ENCODE assay signal across 37 mouse cellular contexts in genomic region chr16:30275558-30276340, GRCm38 (mm10). TPM values are rescaled to one million over a fixed set of nuclear protein-coding genes. Genes with fewer than 3 reads are reported as not detected.
A peak's percentile ranks its signal among the peaks of the same experiment; 100 is the strongest.
DNase-seq lines count a peak whose midpoint lies in the region; ATAC-seq and TF ChIP-seq lines count a peak whose summit lies in the region.
"Had no signal": no experiment of that assay in that cellular context is flagged by ENCODE, and none has a peak within 500 bp of the region (broad histone marks: within the 10 kb centered on the region; RNA-seq: fewer than 3 reads in every experiment).

No protein-coding gene starts in this region.

- WGBS in lung, postnatal 0 days: 53% methylated on average over 15 of the region's 15 CpGs

- no peaks in the 10 kb centered on the region for H3K4me1 ChIP-seq in lung, postnatal 0 days (ENCODE audit: insufficient read depth, low read depth, low read length)

- ATAC-seq in lung, postnatal 0 days: peak; percentile 53
- no peak for ATAC-seq in granulocyte monocyte progenitor cell, adult 5-6 weeks (replicated peaks; ENCODE audit: poor library complexity, severe bottlenecking)
- ATAC-seq: intestine, postnatal 0 days; liver, embryonic 12.5 days; liver, postnatal 0 days; Patski had no signal

- no peaks in the 10 kb centered on the region for H3K27me3 ChIP-seq in lung, postnatal 0 days (replicated peaks; ENCODE audit: insufficient read depth, low read length)
- H3K27me3 ChIP-seq: forebrain, embryonic 15.5 days; Patski had no signal

- DNase-seq in cerebellum, postnatal 10 days: peak; percentile 27 to 52
- DNase-seq in cerebellum, postnatal 25 days: no peak
- peak; percentile 13 for DNase-seq in layer of hippocampus, adult 9-11 months
- no peak for DNase-seq in layer of hippocampus, postnatal 25 days (ENCODE audit: extremely low spot score in 1 of 2, low spot score in 1 of 2)
- DNase-seq in lung, postnatal 0 days (ENCODE audit: low spot score): no peak
- no peak for DNase-seq in lung, postnatal 36 days
- no peak for DNase-seq in spleen, adult 12 weeks (ENCODE audit: low spot score)
- DNase-seq: adrenal gland, postnatal 10 days; cerebellum, adult 11 months; cerebellum, adult 9-10 months; gastrocnemius, adult 2 months; gastrocnemius, postnatal 36 days; heart, adult 2 months; heart, postnatal 14 days; kidney, adult 9 months; kidney, postnatal 10 days; liver, postnatal 0 days; right cerebral cortex, postnatal 4 days; thymus, adult 2 months; thymus, postnatal 36 days had no signal

- no peak for TF ChIP-seq CTCF in lung, postnatal 0 days (IDR thresholded peaks at IDR 0.05)

- no peak overlapping the region for H3K4me2 ChIP-seq in lung, postnatal 0 days (replicated peaks; ENCODE audit: low read depth, low read length)
- H3K4me2 ChIP-seq: forebrain, embryonic 15.5 days; heart, embryonic 13.5 days; liver, embryonic 12.5 days; midbrain, embryonic 12.5 days; neural tube, embryonic 13.5 days had no signal

- no peaks in the 10 kb centered on the region for H3K36me3 ChIP-seq in lung, postnatal 0 days (ENCODE audit: insufficient read depth, low read length)
- H3K36me3 ChIP-seq: forebrain, embryonic 15.5 days; G1E; heart, embryonic 13.5 days; liver, embryonic 12.5 days; midbrain, embryonic 12.5 days; neural tube, embryonic 13.5 days had no signal

- no peak overlapping the region for H3K27ac ChIP-seq in lung, postnatal 0 days (ENCODE audit: low read length)
- H3K27ac ChIP-seq: forebrain, embryonic 15.5 days; gastrocnemius, adult 2 months; heart, adult 2 months; heart, embryonic 13.5 days; left cerebral cortex, adult 2 months; liver, embryonic 12.5 days; midbrain, embryonic 12.5 days; neural tube, embryonic 13.5 days had no signal

- no peak overlapping the region for H3K4me3 ChIP-seq in lung, postnatal 0 days (ENCODE audit: low read depth, low read length)
- H3K4me3 ChIP-seq: forebrain, embryonic 15.5 days; gastrocnemius, adult 2 months; heart, adult 2 months; heart, embryonic 13.5 days; left cerebral cortex, adult 2 months; liver, embryonic 12.5 days; megakaryocyte, embryonic 14.5 days; midbrain, embryonic 12.5 days; neural tube, embryonic 13.5 days had no signal

- TF ChIP-seq EP300 in lung, postnatal 0 days (IDR thresholded peaks at IDR 0.05): no peak

- no peak overlapping the region for H3K9ac ChIP-seq in lung, postnatal 0 days (replicated peaks; ENCODE audit: low read depth)
- H3K9ac ChIP-seq: forebrain, embryonic 15.5 days; heart, embryonic 13.5 days; liver, embryonic 12.5 days; liver, postnatal 0 days; midbrain, embryonic 12.5 days; neural tube, embryonic 13.5 days had no signal

- no peaks in the 10 kb centered on the region for H3K9me3 ChIP-seq in lung, postnatal 0 days (ENCODE audit: low read length)
- H3K9me3 ChIP-seq: forebrain, embryonic 15.5 days; G1E; heart, embryonic 13.5 days; liver, embryonic 12.5 days; megakaryocyte, embryonic 14.5 days; midbrain, embryonic 12.5 days; neural tube, embryonic 13.5 days had no signal

RNA-seq across cellular contexts. Expression of gene Lrrc15, which starts 7.3 kb away (rescaled TPM):
- under 1 TPM; 0.12 to 0.14 TPM for total RNA-seq in layer of hippocampus, postnatal 25 days (2021)
- polyA plus RNA-seq in lung, postnatal 0 days (2015; fragmentation: Nextera tagmentation; extraction: Ambion mirVana): 1.4 and 2.0 TPM in 2 replicates
- total RNA-seq in granulocyte monocyte progenitor cell, adult 5-6 weeks (2014; fragmentation: Nextera tagmentation): not detected in 2 replicates
- not detected in 2 replicates for total RNA-seq in granulocyte monocyte progenitor cell, adult 5-6 weeks (2017)
- total RNA-seq: left cerebral cortex, adult 2 months; left cerebral cortex, postnatal 25 days had no signal
- polyA plus RNA-seq: cortical plate, adult 2 months; frontal cortex, adult 2 months; G1E; Patski had no signal

RNA-seq across cellular contexts. Expression of gene Cpn2, which starts 8.4 kb away (rescaled TPM):
- total RNA-seq in layer of hippocampus, postnatal 25 days (2021): not detected
- 0.06 and 0.10 TPM in 2 replicates for polyA plus RNA-seq in lung, postnatal 0 days (2015; fragmentation: Nextera tagmentation; extraction: Ambion mirVana)
- not detected in 2 replicates for total RNA-seq in granulocyte monocyte progenitor cell, adult 5-6 weeks (2014; fragmentation: Nextera tagmentation)
- not detected in 2 replicates for total RNA-seq in granulocyte monocyte progenitor cell, adult 5-6 weeks (2017)
- total RNA-seq: gastrocnemius, adult 2 months; gastrocnemius, postnatal 36 days; left cerebral cortex, adult 2 months; left cerebral cortex, postnatal 25 days had no signal
- polyA plus RNA-seq: cortical plate, adult 2 months; embryonic facial prominence, embryonic 11.5 days; forebrain, embryonic 15.5 days; frontal cortex, adult 2 months; G1E; heart, embryonic 13.5 days; hindbrain, embryonic 11.5 days; limb, embryonic 14.5 days; midbrain, embryonic 12.5 days; neural tube, embryonic 13.5 days; Patski had no signal

RNA-seq across cellular contexts. Expression of gene Gp5, which starts 34.8 kb away (rescaled TPM):
- total RNA-seq in layer of hippocampus, postnatal 25 days (2021): 1 to 10 TPM; 2.7 to 2.8 TPM
- polyA plus RNA-seq in lung, postnatal 0 days (2015; fragmentation: Nextera tagmentation; extraction: Ambion mirVana): 3.5 and 4.4 TPM in 2 replicates
- total RNA-seq in granulocyte monocyte progenitor cell, adult 5-6 weeks (2014; fragmentation: Nextera tagmentation): not detected in 2 replicates
- total RNA-seq in granulocyte monocyte progenitor cell, adult 5-6 weeks (2017): 1.4 TPM in 1 of 2 replicates, not detected in the other
- total RNA-seq: gastrocnemius, adult 2 months; gastrocnemius, postnatal 36 days had no signal

Comparison
In these comparisons a context has a peak if more than half of its experiments do, and no peak if none do; other contexts are left out.
1. DNase-seq: peak in cerebellum, postnatal 10 days (2 of 2) and layer of hippocampus, adult 9-11 months (single experiment); none in cerebellum, postnatal 25 days (0 of 2), layer of hippocampus, postnatal 25 days (0 of 2), lung, postnatal 0 days (single experiment), lung, postnatal 36 days (single experiment) and spleen, adult 12 weeks (single experiment).